In genomic region chr11:120011761-120012560, GRCm38 (mm10) we compare ENCODE assay signal across 8 mouse cellular contexts. TPM values are rescaled to one million over a fixed set of nuclear protein-coding genes. Genes with fewer than 3 reads are reported as not detected.
DNase-seq lines count a peak whose midpoint lies in the region; ATAC-seq and TF ChIP-seq lines count a peak whose summit lies in the region.

No protein-coding gene starts in this region.

- H3K9me3 ChIP-seq in forebrain, postnatal 0 days (ENCODE audit: low read length): no peaks in the 10 kb centered on the region
- H3K9me3 ChIP-seq in liver, postnatal 0 days (ENCODE audit: low read length): no peaks in the 10 kb centered on the region

- peak; percentile 61 for DNase-seq in kidney, postnatal 10 days
- DNase-seq in kidney, postnatal 25 days: no peak
- DNase-seq in cerebellum, postnatal 10 days: peak; percentile 87
- DNase-seq in forebrain, postnatal 0 days: peak; percentile 57
- DNase-seq in liver, postnatal 0 days: no peak
- DNase-seq in frontal cortex, postnatal 14 days (ENCODE audit: low spot score in 2 of 2): no peak
- no peak for DNase-seq in thymus, adult 18-20 months
- no peak for DNase-seq in gastrocnemius, postnatal 14 days

- no peaks in the 10 kb centered on the region for H3K4me1 ChIP-seq in forebrain, postnatal 0 days (ENCODE audit: insufficient read depth)
- peaks cover 9% of the 10 kb centered on the region for H3K4me1 ChIP-seq in liver, postnatal 0 days (ENCODE audit: insufficient read depth)

- 0 out of 2 replicates have a peak, but pooled peaks have one; percentile 18 for ATAC-seq in forebrain, postnatal 0 days
- no peak for ATAC-seq in liver, postnatal 0 days

- WGBS in forebrain, postnatal 0 days: 41% methylated on average over 43 of the region's 43 CpGs
- WGBS in liver, postnatal 0 days (ENCODE audit: insufficient replicate concordance): 58% methylated on average over 43 of the region's 43 CpGs

- peaks cover 78% of the 10 kb centered on the region for H3K36me3 ChIP-seq in forebrain, postnatal 0 days (ENCODE audit: insufficient read depth)
- H3K36me3 ChIP-seq in liver, postnatal 0 days (replicated peaks; ENCODE audit: insufficient read depth, low read length): no peaks in the 10 kb centered on the region

- no peak overlapping the region for H3K27ac ChIP-seq in forebrain, postnatal 0 days (ENCODE audit: low read depth, low read length)
- no peak overlapping the region for H3K27ac ChIP-seq in liver, postnatal 0 days (ENCODE audit: low read depth)

- no peak overlapping the region for H3K4me3 ChIP-seq in forebrain, postnatal 0 days (ENCODE audit: low read depth, low read length)
- H3K4me3 ChIP-seq in liver, postnatal 0 days (ENCODE audit: low read depth, low read length): no peak overlapping the region

- TF ChIP-seq CTCF in forebrain, postnatal 0 days (IDR thresholded peaks at IDR 0.05; ENCODE audit: low read depth): peak; percentile 62
- TF ChIP-seq CTCF in liver, postnatal 0 days (IDR thresholded peaks at IDR 0.05; ENCODE audit: low read depth): peak; percentile 21; the same call in 1 of the 2 replicates

- no peaks in the 10 kb centered on the region for H3K27me3 ChIP-seq in forebrain, postnatal 0 days (ENCODE audit: insufficient read depth, low read length)
- H3K27me3 ChIP-seq in liver, postnatal 0 days (ENCODE audit: insufficient read depth, low read length): no peaks in the 10 kb centered on the region

- H3K9ac ChIP-seq in forebrain, postnatal 0 days: no peak overlapping the region
- H3K9ac ChIP-seq in liver, postnatal 0 days (replicated peaks): no peak overlapping the region

- TF ChIP-seq EP300 in liver, postnatal 0 days (IDR thresholded peaks at IDR 0.05; ENCODE audit: low read depth): no peak

- intact Hi-C loops in gastrocnemius, postnatal 14 days (cut with DNase I; ENCODE audit: low total_unique reads): loop anchor here (5.0 kb wide), 1 partner anchor 80 kb away; no protein-coding TSS in a partner anchor

- H3K4me2 ChIP-seq in forebrain, postnatal 0 days (ENCODE audit: low read depth): no peak overlapping the region
- no peak overlapping the region for H3K4me2 ChIP-seq in liver, postnatal 0 days (ENCODE audit: low read depth, low read length)

RNA-seq across cellular contexts. Expression of gene Aatk, which starts 35.0 kb away (rescaled TPM):
- total RNA-seq in forebrain, postnatal 0 days (2014; rRNA removed): 104 and 110 TPM in 2 replicates
- 27.3 and 31.7 TPM in 2 replicates for polyA plus RNA-seq in forebrain, postnatal 0 days (2015; fragmentation: Nextera tagmentation; extraction: Ambion mirVana)
- 0.72 and 0.89 TPM in 2 replicates for polyA plus RNA-seq in liver, postnatal 0 days (2015; fragmentation: Nextera tagmentation; extraction: Ambion mirVana)
- total RNA-seq in gastrocnemius, postnatal 14 days (2021): 10 to 100 TPM in 1 of 2 experiments, 1 to 10 TPM in 1; 9.4 to 17.0 TPM

Comparison
In these comparisons a context has a peak if more than half of its experiments do, and no peak if none do; other contexts are left out.
1. DNase-seq: peak in kidney, postnatal 10 days (single experiment), cerebellum, postnatal 10 days (2 of 2) and forebrain, postnatal 0 days (single experiment); none in kidney, postnatal 25 days (0 of 2), liver, postnatal 0 days (single experiment), frontal cortex, postnatal 14 days (0 of 2), thymus, adult 18-20 months (0 of 2) and gastrocnemius, postnatal 14 days (single experiment).